Mouse (Mus musculus): Measurements from ENCODE around the gene Esrrg. TPM values are rescaled to one million over a fixed set of nuclear protein-coding genes. Genes with fewer than 3 reads are reported as not detected.

Gene Esrrg
- polyA plus RNA-seq, 1 experiment = not detected

DNA sequence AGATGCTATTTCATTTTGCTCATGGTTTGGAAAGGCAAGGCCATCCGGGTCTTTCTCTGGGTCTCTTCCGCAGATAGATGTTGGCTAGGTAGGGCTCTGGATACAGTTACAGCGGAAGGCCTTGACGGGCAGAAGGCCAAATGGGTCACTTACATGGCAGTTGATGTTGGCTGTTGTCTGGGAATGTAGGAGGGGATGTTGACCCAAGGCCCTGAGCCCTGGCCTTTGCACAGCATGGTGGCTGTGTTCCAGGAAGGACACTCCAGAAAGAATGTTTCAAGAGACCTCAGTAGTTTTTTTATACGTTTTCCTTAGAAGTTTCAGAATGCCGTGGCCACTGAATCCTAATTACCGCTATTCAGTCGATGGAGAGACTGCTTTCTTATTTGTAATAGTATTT is 22.9 kb downstream of the Esrrg start:
- WGBS = 81% methylated on average over 8 of the region's 8 CpGs
- no peak overlapping the region for H3K4me3 ChIP-seq (ENCODE audit: insufficient read depth, low read depth, low read length)
- TF ChIP-seq POLR2A (IDR thresholded peaks at IDR 0.05; ENCODE audit: insufficient read depth, low read depth, low read length) = no peak
- H3K27ac ChIP-seq (ENCODE audit: insufficient read depth, low read depth, low read length) = no peak overlapping the region
- no peaks in the 10 kb centered on the region for H3K4me1 ChIP-seq (ENCODE audit: control insufficient read depth, insufficient read depth, low read length)

GRCm38 (mm10) chr1:187645258-187645657 is 36.7 kb downstream of the Esrrg start:
- Histone ChIP-seq H3K27ac (ENCODE audit: insufficient read depth, low read depth, low read length) (no peak overlapping the region), H3K4me1 (ENCODE audit: control insufficient read depth, insufficient read depth, low read length) (peaks cover 4% of the 10 kb centered on the region; the same call in 1 of the 2 replicates), H3K4me3 (ENCODE audit: insufficient read depth, low read depth, low read length) (no peak overlapping the region)
- WGBS = 82% methylated on average over 8 of the region's 8 CpGs
- TF ChIP-seq CTCF (IDR thresholded peaks at IDR 0.05; ENCODE audit: insufficient read depth, low read depth, low read length) (no peak), POLR2A (IDR thresholded peaks at IDR 0.05; ENCODE audit: insufficient read depth, low read depth, low read length) (no peak)

GRCm38 (mm10) chr1:187648551-187648950 is 40.0 kb downstream of the Esrrg start:
- H3K4me3 ChIP-seq (ENCODE audit: insufficient read depth, low read depth, low read length) = no peak overlapping the region
- WGBS = 80% methylated on average over 8 of the region's 8 CpGs
- peaks cover 11% of the 10 kb centered on the region for H3K4me1 ChIP-seq (ENCODE audit: control insufficient read depth, insufficient read depth, low read length)
- H3K27ac ChIP-seq (ENCODE audit: insufficient read depth, low read depth, low read length) = no peak overlapping the region
- TF ChIP-seq POLR2A (IDR thresholded peaks at IDR 0.05; ENCODE audit: insufficient read depth, low read depth, low read length) (no peak), CTCF (IDR thresholded peaks at IDR 0.05; ENCODE audit: insufficient read depth, low read depth, low read length) (no peak)

- no peak overlapping the region for H3K27ac ChIP-seq (ENCODE audit: insufficient read depth, low read depth, low read length)
- 41% methylated on average over 5 of the region's 5 CpGs for WGBS
- no peak overlapping the region for H3K4me3 ChIP-seq (ENCODE audit: insufficient read depth, low read depth, low read length)
- peaks cover 11% of the 10 kb centered on the region for H3K4me1 ChIP-seq (ENCODE audit: control insufficient read depth, insufficient read depth, low read length)
- TF ChIP-seq CTCF (IDR thresholded peaks at IDR 0.05; ENCODE audit: insufficient read depth, low read depth, low read length) = no peak
- TF ChIP-seq POLR2A (IDR thresholded peaks at IDR 0.05; ENCODE audit: insufficient read depth, low read depth, low read length) = no peak
These were observed 41.3 kb downstream of the Esrrg start for GRCm38 (mm10) chr1:187649871-187650270.

GRCm38 (mm10) chr1:187650786-187651687 is 42.4 kb downstream of the Esrrg start:
- TF ChIP-seq POLR2A (IDR thresholded peaks at IDR 0.05; ENCODE audit: insufficient read depth, low read depth, low read length) = no peak
- no peak for TF ChIP-seq CTCF (IDR thresholded peaks at IDR 0.05; ENCODE audit: insufficient read depth, low read depth, low read length)
- Histone ChIP-seq H3K4me3 (ENCODE audit: insufficient read depth, low read depth, low read length) (peak overlapping the region; percentile 89), H3K4me1 (ENCODE audit: control insufficient read depth, insufficient read depth, low read length) (peaks cover 11% of the 10 kb centered on the region), H3K27ac (ENCODE audit: insufficient read depth, low read depth, low read length) (peak overlapping the region; percentile 87)
- 9% methylated on average over 24 of the region's 24 CpGs for WGBS

- Histone ChIP-seq H3K27ac (ENCODE audit: insufficient read depth, low read depth, low read length) (peak overlapping the region; percentile 84), H3K4me3 (ENCODE audit: insufficient read depth, low read depth, low read length) (peak overlapping the region; percentile 89), H3K4me1 (ENCODE audit: control insufficient read depth, insufficient read depth, low read length) (peaks cover 11% of the 10 kb centered on the region)
- WGBS = under 1% methylated on average over 47 of the region's 47 CpGs
- TF ChIP-seq POLR2A (IDR thresholded peaks at IDR 0.05; ENCODE audit: insufficient read depth, low read depth, low read length) = peak; percentile 19; the same call in 1 of the 2 replicates
- TF ChIP-seq CTCF (IDR thresholded peaks at IDR 0.05; ENCODE audit: insufficient read depth, low read depth, low read length) = no peak
These were observed 43.2 kb downstream of the Esrrg start for GRCm38 (mm10) chr1:187651688-187652241.

DNA sequence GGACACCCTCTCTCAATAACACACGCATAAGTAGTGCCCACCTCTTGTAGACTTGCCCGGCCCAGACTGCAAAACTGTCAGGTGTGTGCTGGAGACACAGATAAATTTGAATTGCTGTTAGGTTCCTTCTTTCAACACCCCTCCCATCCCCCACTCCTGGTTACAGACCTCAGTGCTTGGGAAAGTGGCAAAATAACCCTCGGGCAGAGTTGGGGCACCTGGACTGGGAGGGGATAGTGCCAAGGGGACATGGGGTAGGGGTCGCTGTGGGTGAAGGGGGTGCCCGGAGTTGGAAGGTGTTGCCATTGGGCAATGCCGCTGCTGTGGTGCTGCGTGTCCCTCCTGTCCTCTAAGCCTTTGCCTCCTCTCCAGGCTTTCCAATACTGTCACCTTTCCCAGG is 43.9 kb downstream of the Esrrg start:
- 22% methylated on average over 7 of the region's 7 CpGs for WGBS
- no peak for TF ChIP-seq CTCF (IDR thresholded peaks at IDR 0.05; ENCODE audit: insufficient read depth, low read depth, low read length)
- TF ChIP-seq POLR2A (IDR thresholded peaks at IDR 0.05; ENCODE audit: insufficient read depth, low read depth, low read length) = no peak
- H3K4me3 ChIP-seq (ENCODE audit: insufficient read depth, low read depth, low read length) = peak overlapping the region; percentile 89
- H3K27ac ChIP-seq (ENCODE audit: insufficient read depth, low read depth, low read length) = no peak overlapping the region
- H3K4me1 ChIP-seq (ENCODE audit: control insufficient read depth, insufficient read depth, low read length) = peaks cover 11% of the 10 kb centered on the region

DNA sequence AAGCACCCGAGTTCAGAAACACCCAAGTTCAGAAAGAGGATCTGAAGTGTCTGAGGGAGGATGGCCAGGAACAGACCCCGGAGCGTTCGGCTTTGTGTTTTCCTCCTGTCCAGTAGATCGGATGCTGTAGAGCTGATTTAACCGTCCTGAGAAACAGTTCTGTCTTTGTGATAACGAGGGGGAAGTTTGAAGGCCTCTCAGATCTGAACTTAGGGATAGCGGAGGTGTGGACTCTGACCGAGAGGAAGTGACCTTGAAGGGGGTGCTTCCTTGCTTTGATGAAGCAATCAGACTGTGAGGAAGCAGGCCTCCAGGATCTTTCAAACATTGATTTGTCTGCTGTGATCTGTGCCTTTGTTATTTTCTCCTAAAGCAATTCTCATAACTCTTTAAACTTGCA is 44.8 kb downstream of the Esrrg start:
- 78% methylated on average over 9 of the region's 9 CpGs for WGBS
- H3K27ac ChIP-seq (ENCODE audit: insufficient read depth, low read depth, low read length) = no peak overlapping the region
- H3K4me1 ChIP-seq (ENCODE audit: control insufficient read depth, insufficient read depth, low read length) = peaks cover 11% of the 10 kb centered on the region
- H3K4me3 ChIP-seq (ENCODE audit: insufficient read depth, low read depth, low read length) = no peak overlapping the region
- TF ChIP-seq CTCF (IDR thresholded peaks at IDR 0.05; ENCODE audit: insufficient read depth, low read depth, low read length) (no peak), POLR2A (IDR thresholded peaks at IDR 0.05; ENCODE audit: insufficient read depth, low read depth, low read length) (no peak)

DNA sequence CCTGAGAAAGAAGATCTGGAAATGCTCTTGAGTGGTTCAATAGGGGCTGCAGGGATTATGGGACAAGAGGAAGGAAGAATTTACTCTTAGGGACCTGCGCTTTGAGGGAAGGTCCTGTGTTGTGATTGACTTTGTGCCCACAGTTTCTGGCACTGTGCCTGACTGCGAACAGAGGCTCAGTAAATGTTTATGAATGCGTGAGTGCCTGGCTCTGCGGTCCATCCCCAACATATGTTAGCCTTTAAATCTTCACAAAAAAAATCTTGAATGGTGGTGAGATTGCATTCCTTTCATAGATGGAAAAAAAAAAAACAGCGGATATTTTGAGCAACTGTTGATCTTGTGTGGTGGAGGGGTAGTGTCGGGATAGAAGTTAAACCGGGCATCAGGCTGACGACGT is 52.4 kb downstream of the Esrrg start:
- Histone ChIP-seq H3K4me1 (ENCODE audit: control insufficient read depth, insufficient read depth, low read length) (peaks cover 6% of the 10 kb centered on the region), H3K27ac (ENCODE audit: insufficient read depth, low read depth, low read length) (no peak overlapping the region), H3K4me3 (ENCODE audit: insufficient read depth, low read depth, low read length) (no peak overlapping the region)
- no peak for TF ChIP-seq POLR2A (IDR thresholded peaks at IDR 0.05; ENCODE audit: insufficient read depth, low read depth, low read length)
- TF ChIP-seq CTCF (IDR thresholded peaks at IDR 0.05; ENCODE audit: insufficient read depth, low read depth, low read length) = no peak
- 87% methylated on average over 9 of the region's 9 CpGs for WGBS
